Mouse (Mus musculus): ENCODE results near the gene Tmem95.
A peak's percentile ranks its signal among the peaks of the same experiment; 100 is the strongest.

Tmem95 gene

GRCm38 (mm10) chr11:69910781-69911560 lies 33.2 kb upstream of the Tmem95 start:
- no peak for DNase-seq (ENCODE audit: extremely low read depth, low read depth)

DNA sequence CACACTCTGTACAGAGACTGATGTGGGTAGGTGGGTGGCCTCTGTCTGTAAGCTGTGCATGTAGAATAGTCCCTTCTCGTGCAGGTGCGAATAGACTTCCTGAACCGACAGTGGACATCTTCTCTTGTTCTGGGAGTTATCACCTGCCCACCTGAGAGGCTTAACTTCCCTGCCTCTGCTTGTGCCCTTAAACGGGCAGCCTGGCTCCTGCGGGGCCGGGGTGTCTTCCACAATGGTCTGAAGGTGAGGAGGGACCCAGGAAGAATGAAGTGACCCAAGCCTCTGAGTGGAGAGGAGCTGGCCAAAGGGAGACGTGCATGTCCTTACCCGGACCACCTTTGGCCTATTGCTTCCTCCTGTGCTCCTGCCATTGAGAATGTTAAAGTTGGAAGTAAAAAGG lies 32.4 kb upstream of the Tmem95 start:
- DNase-seq (ENCODE audit: extremely low read depth, low read depth): no peak

DNA sequence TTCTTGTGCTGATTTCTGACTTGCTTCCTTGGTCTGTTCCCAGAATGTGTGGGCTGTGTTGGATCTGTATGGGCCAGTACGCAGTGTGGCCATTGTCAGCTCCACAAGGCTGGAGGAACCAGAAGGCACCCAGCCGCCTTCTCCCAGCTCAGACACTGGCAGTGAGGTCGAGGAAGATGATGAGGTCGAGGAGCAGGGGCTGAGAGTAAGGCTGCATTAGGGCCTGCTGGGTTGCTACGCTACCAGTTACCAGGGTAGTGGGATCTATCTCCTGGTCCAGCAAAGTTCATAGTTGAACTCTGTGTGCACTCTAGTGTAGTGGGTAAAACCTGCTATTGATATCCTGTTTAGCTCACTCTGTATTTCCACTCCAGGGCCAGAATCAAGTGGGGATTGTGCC lies 31.4 kb upstream of the Tmem95 start:
- no peak for DNase-seq (ENCODE audit: extremely low read depth, low read depth)

GRCm38 (mm10) chr11:69908645-69909044 lies 30.8 kb upstream of the Tmem95 start:
- no peak for DNase-seq (ENCODE audit: extremely low read depth, low read depth)

DNA sequence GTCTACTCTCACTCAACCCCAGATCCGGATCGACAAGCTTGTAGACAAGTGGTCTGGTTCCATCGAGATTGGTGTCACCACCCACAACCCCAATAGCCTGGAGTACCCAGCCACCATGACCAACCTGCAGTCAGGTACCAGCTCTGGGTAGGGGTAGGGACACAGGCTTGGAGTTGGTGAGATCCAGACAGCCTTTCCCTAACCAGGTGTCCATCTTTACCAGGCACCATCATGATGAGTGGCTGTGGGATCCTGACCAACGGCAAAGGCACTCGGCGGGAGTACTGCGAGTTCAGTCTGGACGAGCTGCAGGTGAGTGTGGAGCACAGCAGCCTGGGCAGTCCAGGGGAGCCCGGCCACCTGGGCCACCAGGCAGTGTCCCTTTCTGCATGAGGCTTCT lies 26.5 kb upstream of the Tmem95 start:
- no peak for DNase-seq (ENCODE audit: extremely low read depth, low read depth)

DNA sequence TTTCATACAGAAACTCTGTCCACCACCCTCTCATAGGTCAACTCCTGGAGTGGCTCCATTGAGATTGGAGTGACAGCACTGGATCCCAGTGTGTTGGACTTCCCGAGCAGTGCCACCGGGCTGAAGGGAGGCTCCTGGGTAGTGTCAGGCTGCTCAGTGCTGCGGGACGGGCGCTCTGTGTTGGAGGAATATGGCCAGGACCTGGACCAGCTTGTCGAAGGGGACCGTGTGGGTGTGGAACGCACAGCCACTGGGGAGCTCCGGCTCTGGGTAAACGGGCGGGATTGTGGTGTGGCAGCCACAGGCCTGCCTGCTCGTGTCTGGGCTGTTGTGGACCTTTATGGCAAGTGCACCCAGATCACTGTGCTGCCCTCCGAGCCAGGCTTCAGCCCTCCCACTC lies 25.2 kb upstream of the Tmem95 start:
- DNase-seq (ENCODE audit: extremely low read depth, low read depth): no peak

- no peak for DNase-seq (ENCODE audit: extremely low read depth, low read depth)
Measured at GRCm38 (mm10) chr11:69901993-69902392, 24.2 kb upstream of the Tmem95 start.

- peak; percentile 98 for DNase-seq (ENCODE audit: extremely low read depth, low read depth)
Measured at GRCm38 (mm10) chr11:69901406-69901846, 23.6 kb upstream of the Tmem95 start.

GRCm38 (mm10) chr11:69900471-69901405 lies 22.9 kb upstream of the Tmem95 start, which contains the start of the genes 2810408A11Rik and Neurl4:
TSS of gene 2810408A11Rik (minus strand) at chr11:69900987.
TSS of gene Neurl4 (plus strand) at chr11:69901072.
- peak; percentile 94 for DNase-seq (ENCODE audit: extremely low read depth, low read depth)

- no peak for DNase-seq (ENCODE audit: extremely low read depth, low read depth)
Measured at GRCm38 (mm10) chr11:69899870-69900269, 22.1 kb upstream of the Tmem95 start.

DNA sequence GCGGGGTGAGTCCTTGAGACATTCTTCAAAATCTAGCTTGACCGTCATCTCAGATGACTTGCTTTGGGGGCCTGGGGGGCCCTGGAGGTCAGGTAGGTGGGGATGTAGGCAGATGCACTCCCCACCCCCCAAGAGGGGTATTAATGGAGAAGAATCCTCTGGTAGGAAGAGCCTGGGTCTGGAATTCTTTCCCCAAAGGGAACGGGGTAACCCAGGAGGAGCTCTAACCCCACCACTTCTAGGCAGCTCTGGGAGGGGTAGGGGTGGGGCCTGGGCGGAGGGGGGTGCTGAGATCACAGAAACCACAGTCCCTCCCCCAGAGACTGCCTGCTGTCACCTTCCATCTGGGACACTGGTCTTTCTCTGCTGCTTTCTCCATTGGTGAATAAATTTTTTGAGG lies 17.5 kb upstream of the Tmem95 start, which contains the start of gene Acap1:
Acap1 (minus strand) TSS at position 249 of the 400 bp plus-strand sequence.
- no peak for DNase-seq (ENCODE audit: extremely low read depth, low read depth)

DNA sequence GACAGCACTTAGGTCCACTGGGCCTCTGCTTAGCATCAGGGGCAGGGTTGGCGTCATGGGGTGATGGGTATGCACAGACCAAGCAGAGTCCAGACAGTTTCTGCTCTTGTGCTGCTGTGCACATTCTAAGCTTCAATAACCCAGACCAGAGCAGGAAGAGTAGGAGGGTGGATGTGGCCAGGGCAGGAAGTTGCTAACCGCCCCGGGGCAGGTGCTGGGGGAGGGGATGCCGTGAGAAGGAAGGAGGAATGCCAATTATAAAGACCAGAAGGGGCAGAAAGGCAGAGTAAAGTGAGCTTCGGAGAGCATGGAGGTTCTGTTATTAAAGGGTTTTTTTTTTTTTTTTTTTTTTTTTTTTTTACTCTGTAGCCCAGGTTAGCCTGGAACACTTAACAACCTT lies 16.9 kb upstream of the Tmem95 start:
- DNase-seq (ENCODE audit: extremely low read depth, low read depth): no peak

GRCm38 (mm10) chr11:69891482-69891881 lies 13.7 kb upstream of the Tmem95 start:
- no peak for DNase-seq (ENCODE audit: extremely low read depth, low read depth)

DNA sequence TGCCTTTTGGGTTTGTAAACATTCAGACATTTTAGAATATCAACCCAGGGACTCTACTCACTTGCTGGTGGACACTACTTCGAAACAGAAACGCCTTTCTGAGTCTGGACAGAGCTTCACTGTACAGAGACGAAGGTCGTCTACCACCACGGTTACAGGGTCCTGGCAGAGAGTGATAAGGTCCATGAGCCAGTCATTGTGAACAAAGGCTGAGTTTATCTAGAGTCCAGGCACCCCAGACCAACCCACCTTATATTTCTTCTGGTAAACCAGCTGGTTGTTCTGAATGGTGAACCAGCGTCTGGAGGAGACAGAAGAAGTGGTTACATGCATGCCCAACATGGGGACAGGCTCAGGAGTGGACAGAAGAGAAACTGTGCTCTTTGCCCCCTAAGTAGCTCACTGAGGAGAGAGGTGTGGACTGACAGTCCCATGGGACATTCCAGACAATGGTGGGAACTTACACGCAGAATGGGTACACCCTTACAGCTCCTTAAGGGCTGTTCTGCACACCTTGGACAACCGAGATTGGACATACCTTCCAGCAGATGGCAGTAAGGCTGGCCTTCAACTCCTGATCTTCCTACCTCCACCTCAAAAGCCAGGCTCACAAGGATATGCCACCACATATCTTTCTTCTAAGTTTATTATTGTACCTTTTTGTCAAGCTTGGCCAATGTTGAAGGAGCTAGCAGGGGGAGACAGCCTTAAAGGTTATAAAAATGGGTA lies 9.3 kb upstream of the Tmem95 start:
- no peak for DNase-seq (ENCODE audit: extremely low read depth, low read depth)

GRCm38 (mm10) chr11:69884663-69885062 lies 6.8 kb upstream of the Tmem95 start:
- no peak for DNase-seq (ENCODE audit: extremely low read depth, low read depth)

DNA sequence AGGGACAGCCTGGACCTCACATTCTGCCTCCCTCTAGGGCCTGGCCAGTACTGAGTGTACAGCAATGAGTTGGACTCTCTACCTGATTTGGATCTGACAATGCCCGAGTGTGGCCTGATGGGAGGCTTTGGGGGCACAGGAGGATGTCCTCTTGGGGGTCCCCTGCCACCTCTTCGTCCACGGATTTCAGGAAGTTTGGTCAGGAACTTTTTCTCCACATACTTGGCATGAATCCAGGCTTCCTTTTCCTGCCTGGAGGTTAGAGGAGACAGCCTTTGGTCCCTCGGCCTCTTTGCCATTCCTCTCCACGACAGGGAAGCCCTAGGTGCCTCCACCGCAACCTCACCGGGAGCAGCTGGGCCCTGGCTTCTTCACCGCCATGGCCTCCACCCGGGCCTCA lies 6.4 kb upstream of the Tmem95 start:
- DNase-seq (ENCODE audit: extremely low read depth, low read depth): no peak

GRCm38 (mm10) chr11:69883527-69884151 lies 5.8 kb upstream of the Tmem95 start:
- DNase-seq (ENCODE audit: extremely low read depth, low read depth): no peak

DNA sequence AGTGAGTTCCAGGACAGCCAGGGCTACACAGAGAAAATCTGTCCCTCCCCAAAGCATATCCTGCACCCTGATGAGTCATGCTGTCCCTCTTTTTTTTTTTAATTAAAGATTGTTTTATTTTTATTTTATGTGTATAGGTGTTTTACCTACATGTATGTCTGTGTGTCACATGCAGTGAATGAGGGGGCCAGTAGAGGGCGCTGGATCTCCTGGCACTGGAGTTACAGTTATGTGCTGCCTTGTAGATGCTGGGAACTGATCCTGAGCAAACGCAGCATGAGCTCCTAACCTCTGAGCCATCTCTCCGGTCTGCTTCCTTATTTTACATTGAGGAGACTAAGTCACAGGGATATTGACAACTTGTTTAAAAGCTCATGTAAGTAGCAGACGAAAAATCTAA lies 5.2 kb upstream of the Tmem95 start:
- DNase-seq (ENCODE audit: extremely low read depth, low read depth): no peak

DNA sequence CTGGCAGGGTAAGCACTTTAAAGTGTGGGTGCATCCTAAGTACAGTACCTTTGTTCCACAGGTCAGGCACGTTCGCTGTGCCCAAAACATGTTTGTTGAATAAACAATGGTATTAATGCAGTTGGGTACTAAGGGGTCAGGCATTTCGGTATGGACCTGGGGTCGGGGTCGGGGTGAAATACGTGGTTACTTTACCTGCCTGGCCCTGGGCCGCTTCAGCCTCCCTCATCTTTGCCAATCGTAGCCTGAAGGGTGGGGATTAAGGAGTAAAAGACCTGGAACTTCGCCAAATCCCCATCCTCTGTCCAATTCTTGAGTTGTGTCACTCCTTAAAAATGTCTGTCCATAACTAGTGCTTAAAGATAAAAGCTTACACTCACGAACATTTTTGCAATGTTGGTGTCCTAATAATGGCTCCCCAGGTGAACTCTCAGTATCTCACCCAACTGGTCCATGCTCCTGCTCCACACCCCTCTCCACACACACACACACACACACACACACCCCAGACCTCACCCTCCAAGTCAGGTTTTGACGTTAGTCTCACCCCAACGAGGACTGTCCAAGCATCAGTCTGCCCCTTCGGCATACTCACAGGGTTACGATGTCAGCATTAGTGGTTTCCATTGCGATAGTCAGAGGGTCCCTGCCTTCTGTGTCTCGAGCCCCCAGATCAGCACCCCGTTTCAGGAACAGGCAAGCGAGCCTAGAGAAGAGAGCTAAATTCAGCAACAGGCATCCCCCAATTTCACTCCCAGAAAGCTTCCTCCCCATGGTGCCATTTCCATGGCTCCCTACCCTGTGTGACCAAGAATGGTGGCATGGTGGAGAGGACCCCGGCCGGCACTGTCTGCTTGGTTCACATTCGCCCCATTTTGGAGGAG lies 4.2 kb upstream of the Tmem95 start:
- no peak for DNase-seq (ENCODE audit: extremely low read depth, low read depth)

Measured in MEL-GATA-1-ER (cell line).